Mouse (Mus musculus): ENCODE data around the gene Nfam1. TPM values are rescaled to one million over a fixed set of nuclear protein-coding genes. Genes with fewer than 3 reads are reported as not detected.

Gene Nfam1
- total RNA-seq, 1 experiment from 2014 or later: 19.2 TPM

DNA sequence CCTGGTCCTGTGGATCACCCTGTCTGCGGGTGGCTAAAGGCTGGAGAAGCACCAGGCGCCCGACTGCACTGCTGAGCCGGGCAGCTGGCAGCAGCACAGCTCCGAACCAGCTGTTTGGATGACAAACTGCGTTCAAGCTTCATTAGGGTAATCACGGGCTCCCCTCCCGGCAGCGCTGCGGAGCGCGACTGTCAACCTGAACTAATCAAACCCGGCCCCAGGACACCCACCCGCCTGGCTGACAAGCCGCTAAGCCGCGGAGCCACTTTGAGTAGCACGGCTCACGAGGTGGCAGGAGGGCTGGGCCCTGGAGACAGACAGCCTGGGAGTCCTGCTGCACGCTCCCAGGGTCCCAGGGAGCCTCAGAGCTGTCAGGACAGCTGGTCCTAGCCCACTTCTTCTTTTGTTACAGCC, 80.8 kb downstream of the Nfam1 start:
- ATAC-seq (replicated peaks in 1 of 2; ENCODE audit: insufficient read depth in 1 of 2, low FRiP score in 2 of 2, low TSS enrichment in 1 of 2, low read depth in 1 of 2, poor library complexity in 2 of 2, severe bottlenecking in 2 of 2): peak; percentile 14 to 46; a peak in 2 of 4 replicates

DNA sequence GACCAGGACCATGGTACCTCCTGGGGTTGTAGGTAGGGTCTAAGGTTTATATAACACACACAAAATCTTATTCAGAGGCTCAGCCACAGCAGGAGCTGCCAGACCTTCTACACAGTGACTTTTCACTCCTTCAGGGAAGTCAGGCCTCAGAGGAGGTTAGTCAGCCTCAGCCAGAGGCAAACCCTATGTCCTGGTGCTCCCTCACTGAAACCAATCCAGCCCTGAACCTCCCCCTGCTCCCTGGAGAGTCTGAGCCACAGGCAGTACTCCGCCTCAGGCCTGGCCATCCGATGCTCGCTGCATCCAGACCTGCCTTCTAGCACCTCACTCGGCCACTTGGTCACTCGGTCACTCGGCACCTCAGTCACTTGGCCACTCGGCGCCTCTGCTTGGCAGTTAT, 82.9 kb downstream of the Nfam1 start:
- ATAC-seq (replicated peaks in 1 of 2; ENCODE audit: insufficient read depth in 1 of 2, low FRiP score in 2 of 2, low TSS enrichment in 1 of 2, low read depth in 1 of 2, poor library complexity in 2 of 2, severe bottlenecking in 2 of 2): no peak

DNA sequence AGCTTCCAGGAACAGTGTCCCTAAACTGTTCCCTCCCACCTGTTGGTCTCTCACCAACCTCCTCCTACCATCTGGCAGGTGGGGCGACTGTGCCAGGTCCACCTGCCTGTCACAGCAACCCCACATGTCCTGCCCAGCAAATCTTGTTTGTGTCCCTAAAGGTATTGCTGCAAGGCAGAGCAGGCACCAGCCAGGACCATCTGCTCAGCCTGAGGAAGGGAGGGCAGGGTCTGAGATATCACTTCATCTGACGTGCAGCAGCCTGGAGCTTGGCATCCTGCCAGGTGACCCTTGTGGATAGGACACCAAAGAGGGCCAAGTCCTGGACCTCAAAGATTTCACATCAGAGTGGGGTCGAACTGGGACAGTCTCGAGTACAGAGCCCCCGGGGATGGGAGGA, 85.7 kb downstream of the Nfam1 start:
- ATAC-seq (replicated peaks in 1 of 2; ENCODE audit: insufficient read depth in 1 of 2, low FRiP score in 2 of 2, low TSS enrichment in 1 of 2, low read depth in 1 of 2, poor library complexity in 2 of 2, severe bottlenecking in 2 of 2): no peak

DNA sequence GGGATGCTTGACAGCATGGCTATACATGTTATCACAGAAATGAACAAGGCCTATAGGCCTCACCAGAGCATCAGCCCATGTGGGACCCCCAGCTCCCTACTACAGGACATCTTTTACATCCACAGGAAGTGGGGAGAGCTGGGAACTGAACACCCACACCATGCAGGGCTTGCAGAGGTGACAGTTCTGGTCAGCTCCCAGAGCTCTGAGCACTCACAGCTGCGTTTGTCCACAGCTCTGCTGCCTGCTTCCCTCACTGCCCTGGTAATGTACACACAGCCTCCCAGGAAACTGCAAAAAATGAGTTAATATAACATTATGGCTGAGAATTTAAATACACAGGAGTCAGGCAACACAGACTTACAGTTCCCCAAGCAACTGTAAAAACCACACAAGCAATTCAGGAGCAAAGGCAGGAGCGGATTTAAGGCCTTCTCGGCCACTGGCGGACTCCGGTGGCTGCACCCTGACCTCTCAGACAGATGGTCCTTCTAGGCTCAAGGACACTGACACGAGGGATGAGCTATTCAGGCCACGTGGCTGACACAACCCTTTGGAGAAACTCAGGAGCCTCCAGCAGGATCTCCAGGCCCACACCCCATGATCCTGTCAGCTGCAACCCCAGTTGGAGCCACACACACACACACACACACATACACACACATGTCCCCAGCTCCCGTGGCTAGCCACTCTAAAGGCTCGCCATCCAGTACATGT, 88.5 kb downstream of the Nfam1 start:
- ATAC-seq (replicated peaks in 1 of 2; ENCODE audit: insufficient read depth in 1 of 2, low FRiP score in 2 of 2, low TSS enrichment in 1 of 2, low read depth in 1 of 2, poor library complexity in 2 of 2, severe bottlenecking in 2 of 2): no peak

Other genes starting within 250 kb of the Nfam1 start
- not detected in 2 replicates for gene Cyp2d26, start 239.0 kb downstream of the Nfam1 start, total RNA-seq (2017)
- gene Tcf20, start 45.4 kb downstream of the Nfam1 start, total RNA-seq (2017): 113 and 129 TPM in 2 replicates
- 39.3 and 65.1 TPM in 2 replicates for gene Serhl, start 56.2 kb upstream of the Nfam1 start, total RNA-seq (2017)
- 67.3 and 103 TPM in 2 replicates for gene Rrp7a, start 89.5 kb upstream of the Nfam1 start, total RNA-seq (2017)
- 86.0 and 96.3 TPM in 2 replicates for gene Poldip3, start 116.1 kb upstream of the Nfam1 start, total RNA-seq (2017)
- gene Cyb5r3, start 139.3 kb upstream of the Nfam1 start, total RNA-seq (2017): 28.6 and 38.4 TPM in 2 replicates
- gene A4galt, start 218.5 kb upstream of the Nfam1 start, total RNA-seq (2017): not detected in 2 replicates